Mouse (Mus musculus) heart, embryonic 14.5 days (tissue): Measurements from ENCODE around the gene Cldn17. TPM values are rescaled to one million over a fixed set of nuclear protein-coding genes. Genes with fewer than 3 reads are reported as not detected.

Experiments used
- ATAC-seq: fragments of 200-750 bp; cut with Nextera tagmentation; 2 replicates; pipeline ENCODE4 v1.8.0; 2017; ENCODE audit warnings: low read depth, moderate TSS enrichment; ENCODE audit not compliant: insufficient number of reproducible peaks, insufficient read depth, low FRiP score
- H3K27ac ChIP-seq, 2 experiments: fragments of 200-500 bp in 1 of 2; fragments of 300-500 bp in 1 of 2; sonication (generic) in 1 of 2; replicated peaks in 1 of 2; 2 replicates each; pipeline ENCODE4 v1.5.1; 2012 to 2014; ENCODE audit warnings: low read depth in 2 of 2, low read length in 2 of 2, control low read depth in 1 of 2, mild to moderate bottlenecking in 1 of 2, mixed read lengths in 1 of 2; ENCODE audit not compliant: control insufficient read depth in 1 of 2, insufficient read depth in 1 of 2
- H3K27me3 ChIP-seq: fragments of 300-500 bp; sonication (generic); 2 replicates; pipeline ENCODE4 v1.6.1; 2014; ENCODE audit warnings: mild to moderate bottlenecking, low read length, control low read depth; ENCODE audit not compliant: control insufficient read depth, insufficient read depth
- H3K36me3 ChIP-seq: fragments of 300-500 bp; sonication (generic); 2 replicates; pipeline ENCODE4 v1.6.1; 2014; ENCODE audit warnings: mild to moderate bottlenecking, control low read depth, low read length, mixed read lengths; ENCODE audit not compliant: control insufficient read depth, insufficient read depth
- H3K4me1 ChIP-seq, 2 experiments: fragments of 200-500 bp in 1 of 2; fragments of 300-500 bp in 1 of 2; sonication (generic) in 1 of 2; 2 replicates each; pipeline ENCODE4 v1.6.1; 2012 to 2014; ENCODE audit warnings: low read length in 2 of 2, control low read depth in 1 of 2, mixed read lengths in 1 of 2; ENCODE audit not compliant: control insufficient read depth in 2 of 2, insufficient read depth in 2 of 2
- H3K4me2 ChIP-seq: fragments of 300-500 bp; sonication (generic); 2 replicates; pipeline ENCODE4 v1.6.1; 2014; ENCODE audit warnings: mild to moderate bottlenecking, low read length
- H3K4me3 ChIP-seq, 2 experiments: fragments of 200-500 bp in 1 of 2; fragments of 300-500 bp in 1 of 2; sonication (generic) in 1 of 2; 2 replicates each; pipeline ENCODE4 v1.5.1; 2012 to 2014; ENCODE audit warnings: low read length in 2 of 2, mild to moderate bottlenecking in 2 of 2, control low read depth in 1 of 2, low read depth in 1 of 2, moderate library complexity in 1 of 2; ENCODE audit not compliant: control insufficient read depth in 1 of 2, insufficient read depth in 1 of 2
- H3K9ac ChIP-seq: fragments of 300-500 bp; sonication (generic); 2 replicates; pipeline ENCODE4 v1.6.1; 2014; ENCODE audit warnings: mild to moderate bottlenecking, low read length
- H3K9me3 ChIP-seq: fragments of 300-500 bp; sonication (generic); 2 replicates; pipeline ENCODE4 v1.6.1; 2016; ENCODE audit warnings: low read length, control low read depth; ENCODE audit not compliant: control insufficient read depth
- WGBS: fragments of 180-500 bp; shearing (Covaris S2); extraction: QIAGEN DNeasy Blood & Tissue Kit; methylation state at CpG from one replicate; pipeline ENCODE4 v1.1.7; 2014; 5-methylcytosine and 5-hydroxymethylcytosine counted together
- polyA plus RNA-seq: library from polyadenylated mRNA; unstranded; fragments of >200 nt; fragmentation: Nextera tagmentation; extraction: Ambion mirVana; gene quantifications from 2 replicates; pipeline ENCODE4 v1.2.1, GENCODE M21; 2014

The Cldn17 gene
- polyA plus RNA-seq, 1 experiment from 2014 or later, result not detected

DNA sequence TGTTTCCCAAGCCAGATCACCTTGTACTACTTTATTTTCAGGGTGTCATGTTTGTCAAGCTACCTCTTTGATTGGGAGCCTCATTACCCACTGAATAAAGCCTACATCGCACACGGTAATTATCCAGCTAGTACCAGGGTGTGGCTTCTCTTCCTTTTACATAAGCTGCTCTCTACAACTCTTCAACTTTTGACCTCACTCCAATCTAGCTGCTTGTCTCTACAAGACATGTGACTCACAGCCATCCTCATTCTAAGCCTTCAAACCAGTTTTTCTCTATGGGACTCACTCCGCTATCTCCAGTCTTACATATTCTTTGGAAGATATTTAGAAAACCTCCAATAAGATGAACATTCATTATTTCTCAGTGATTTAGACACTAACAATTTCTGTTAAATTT lies 43.5 kb downstream of the Cldn17 start:
- Histone ChIP-seq H3K27ac (no peak overlapping the region), H3K4me1 (no peaks in the 10 kb centered on the region), H3K4me3 (no peak overlapping the region), H3K4me2 (no peak overlapping the region), H3K9me3 (no peaks in the 10 kb centered on the region), H3K36me3 (no peaks in the 10 kb centered on the region), H3K9ac (no peak overlapping the region), H3K27me3 (no peaks in the 10 kb centered on the region)
- WGBS, result 79% methylated on average over 3 of the region's 3 CpGs
- no peak for ATAC-seq

Other genes with a start within 250 kb of the Cldn17 start
- 0.15 and 0.31 TPM in 2 replicates for gene Grik1, start 216.7 kb downstream of the Cldn17 start, polyA plus RNA-seq
- gene Cldn8, start 56.2 kb upstream of the Cldn17 start, polyA plus RNA-seq, result 0.08 TPM in 1 of 2 replicates, not detected in the other
- gene Krtap24-1, start 105.3 kb upstream of the Cldn17 start, polyA plus RNA-seq, result not detected in 2 replicates
- gene 2310079G19Rik, start 120.7 kb upstream of the Cldn17 start, polyA plus RNA-seq, result not detected in 2 replicates
- not detected in 2 replicates for gene Krtap26-1, start 140.8 kb upstream of the Cldn17 start, polyA plus RNA-seq
- gene Krtap27-1, start 164.7 kb upstream of the Cldn17 start, polyA plus RNA-seq, result not detected in 2 replicates
- gene 2310061N02Rik, start 201.0 kb upstream of the Cldn17 start, polyA plus RNA-seq, result not detected in 2 replicates
- not detected in 2 replicates for gene Krtap13-1, start 221.9 kb upstream of the Cldn17 start, polyA plus RNA-seq
- not detected in 2 replicates for gene Krtap13, start 244.7 kb upstream of the Cldn17 start, polyA plus RNA-seq